Mouse (Mus musculus) thymus, adult 2 months (tissue): ENCODE measurements around the gene Col18a1. TPM values are rescaled to one million over a fixed set of nuclear protein-coding genes. Genes with fewer than 3 reads are reported as not detected.

ENCODE experiments used
- DNase-seq: peaks from one replicate; pipeline ENCODE4 v3.0.0; 2021
- H3K27ac ChIP-seq: fragments of 200-500 bp; 2 replicates; pipeline ENCODE4 v1.5.1; 2012; ENCODE audit warnings: low read length, control low read depth; ENCODE audit not compliant: control insufficient read depth, insufficient read depth
- H3K27me3 ChIP-seq: fragments of 200-500 bp; 2 replicates; pipeline ENCODE4 v1.6.1; 2012; ENCODE audit warnings: mild to moderate bottlenecking, low read length, moderate library complexity, mixed read lengths; ENCODE audit not compliant: control insufficient read depth, insufficient read depth
- H3K36me3 ChIP-seq: fragments of 200-500 bp; 2 replicates; pipeline ENCODE4 v1.6.1; 2012; ENCODE audit warnings: mild to moderate bottlenecking, low read length, moderate library complexity; ENCODE audit not compliant: control insufficient read depth, insufficient read depth
- H3K4me1 ChIP-seq: fragments of 200-500 bp; replicated peaks from 2 replicates; pipeline ENCODE4 v1.6.1; 2012; ENCODE audit warnings: low read length; ENCODE audit not compliant: control insufficient read depth, insufficient read depth
- H3K4me3 ChIP-seq: fragments of 200-500 bp; 2 replicates; pipeline ENCODE4 v1.5.1; 2012; ENCODE audit warnings: mild to moderate bottlenecking, low read length, control low read depth, moderate library complexity; ENCODE audit not compliant: control insufficient read depth, insufficient read depth
- CTCF ChIP-seq: fragments of 200-500 bp; IDR thresholded peaks from 2 replicates; pipeline ENCODE4 v1.5.1; 2012; ENCODE audit warnings: mild to moderate bottlenecking, control low read depth, low read length, moderate library complexity, borderline replicate concordance; ENCODE audit not compliant: control insufficient read depth, poor library complexity, insufficient read depth; ENCODE audit errors: extremely low read depth
- POLR2A ChIP-seq: fragments of 200-500 bp; IDR thresholded peaks from 2 replicates; pipeline ENCODE4 v1.6.1; 2012; ENCODE audit warnings: mild to moderate bottlenecking, low read length, control low read depth, moderate library complexity; ENCODE audit not compliant: control insufficient read depth, poor library complexity, insufficient read depth; ENCODE audit errors: extremely low read depth
- WGBS: fragments of 180-500 bp; shearing (Covaris S2); methylation state at CpG from one replicate; pipeline ENCODE4 v1.1.7; 2018; 5-methylcytosine and 5-hydroxymethylcytosine counted together
- polyA plus RNA-seq: library from polyadenylated mRNA; depleted of rRNA; stranded (reverse); fragments of >200 nt; gene quantifications from 2 replicates; pipeline ENCODE4 v1.2.3, GENCODE M21; 2012

Col18a1 gene
- polyA plus RNA-seq, 1 experiment, result 20.7 TPM

GRCm38 (mm10) chr10:77111550-77112249 lies 54.6 kb downstream of the Col18a1 start:
- no peak overlapping the region for H3K4me3 ChIP-seq
- H3K36me3 ChIP-seq, result no peaks in the 10 kb centered on the region
- H3K4me1 ChIP-seq, result peaks cover 11% of the 10 kb centered on the region
- no peaks in the 10 kb centered on the region for H3K27me3 ChIP-seq
- WGBS, result 73% methylated on average over 4 of the region's 4 CpGs
- no peak for DNase-seq
- TF ChIP-seq POLR2A (no peak), CTCF (no peak)
- no peak overlapping the region for H3K27ac ChIP-seq

- H3K36me3 ChIP-seq, result no peaks in the 10 kb centered on the region
- H3K27me3 ChIP-seq, result no peaks in the 10 kb centered on the region
- 90% methylated on average over 7 of the region's 7 CpGs for WGBS
- H3K4me1 ChIP-seq, result peaks cover 11% of the 10 kb centered on the region
- no peak for TF ChIP-seq CTCF
- TF ChIP-seq POLR2A, result no peak
- H3K4me3 ChIP-seq, result no peak overlapping the region
- H3K27ac ChIP-seq, result no peak overlapping the region
- no peak for DNase-seq
Measured at GRCm38 (mm10) chr10:77110843-77111242, 55.5 kb downstream of the Col18a1 start.

- H3K36me3 ChIP-seq, result no peaks in the 10 kb centered on the region
- TF ChIP-seq POLR2A (no peak), CTCF (no peak)
- H3K4me3 ChIP-seq, result no peak overlapping the region
- peaks cover 11% of the 10 kb centered on the region for H3K4me1 ChIP-seq
- H3K27ac ChIP-seq, result no peak overlapping the region
- DNase-seq, result no peak
- WGBS, result 92% methylated on average over 9 of the region's 9 CpGs
- no peaks in the 10 kb centered on the region for H3K27me3 ChIP-seq
Measured at GRCm38 (mm10) chr10:77110010-77110409, 56.3 kb downstream of the Col18a1 start.

DNA sequence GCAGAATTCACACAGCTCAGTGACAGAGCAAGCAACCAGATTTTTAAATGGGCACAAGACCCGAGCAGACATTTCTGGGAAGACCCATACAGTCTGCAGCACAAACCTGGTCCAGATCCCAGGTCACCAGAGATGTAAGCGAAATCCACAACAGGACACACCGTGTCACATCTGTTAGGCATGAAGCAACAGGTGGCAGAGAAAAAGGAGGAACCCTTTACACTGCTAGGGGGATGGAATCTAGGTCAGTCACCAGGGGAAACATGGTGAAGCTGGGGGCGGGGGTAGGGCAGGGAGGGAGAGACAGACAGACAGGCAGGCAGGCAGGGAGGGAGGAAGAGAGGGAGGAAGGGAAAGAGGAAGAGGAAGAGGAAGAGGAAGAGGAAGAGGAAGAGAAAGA lies 58.2 kb downstream of the Col18a1 start:
- Histone ChIP-seq H3K4me3 (no peak overlapping the region), H3K27ac (peak overlapping the region; percentile 57; the same call in 1 of the 2 replicates), H3K36me3 (no peaks in the 10 kb centered on the region), H3K4me1 (peaks cover 14% of the 10 kb centered on the region), H3K27me3 (no peaks in the 10 kb centered on the region)
- TF ChIP-seq CTCF, result no peak
- TF ChIP-seq POLR2A, result no peak
- DNase-seq, result no peak
- 61% methylated on average over 4 of the region's 4 CpGs for WGBS

DNA sequence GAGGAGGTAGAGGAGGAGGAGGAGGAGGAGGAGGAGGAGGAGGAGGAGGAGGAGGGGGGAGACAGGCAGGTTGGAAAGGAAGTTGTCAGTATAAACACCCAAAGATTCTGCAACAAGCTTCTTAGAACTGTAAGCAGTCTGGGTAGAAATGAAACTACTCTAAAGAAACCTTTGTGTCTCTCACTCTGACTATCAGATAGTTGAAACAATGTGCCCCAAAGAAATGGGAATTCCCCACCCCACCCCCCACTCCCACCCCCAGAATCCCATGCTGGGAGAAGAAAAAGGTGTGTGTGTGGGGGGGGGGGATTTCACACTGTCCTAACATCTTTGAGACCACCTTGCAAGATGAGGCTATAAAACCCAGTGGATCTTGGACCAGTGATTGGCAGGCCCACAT lies 62.0 kb downstream of the Col18a1 start:
- Histone ChIP-seq H3K4me1 (peaks cover 14% of the 10 kb centered on the region), H3K27me3 (no peaks in the 10 kb centered on the region), H3K4me3 (no peak overlapping the region), H3K27ac (no peak overlapping the region), H3K36me3 (no peaks in the 10 kb centered on the region)
- no peak for DNase-seq
- no peak for TF ChIP-seq CTCF
- no peak for TF ChIP-seq POLR2A

GRCm38 (mm10) chr10:77103689-77104088 lies 62.7 kb downstream of the Col18a1 start:
- WGBS, result 17% methylated on average over 8 of the region's 8 CpGs
- Histone ChIP-seq H3K27me3 (no peaks in the 10 kb centered on the region), H3K27ac (no peak overlapping the region), H3K4me3 (no peak overlapping the region), H3K4me1 (peaks cover 14% of the 10 kb centered on the region), H3K36me3 (no peaks in the 10 kb centered on the region)
- no peak for DNase-seq
- no peak for TF ChIP-seq POLR2A

DNA sequence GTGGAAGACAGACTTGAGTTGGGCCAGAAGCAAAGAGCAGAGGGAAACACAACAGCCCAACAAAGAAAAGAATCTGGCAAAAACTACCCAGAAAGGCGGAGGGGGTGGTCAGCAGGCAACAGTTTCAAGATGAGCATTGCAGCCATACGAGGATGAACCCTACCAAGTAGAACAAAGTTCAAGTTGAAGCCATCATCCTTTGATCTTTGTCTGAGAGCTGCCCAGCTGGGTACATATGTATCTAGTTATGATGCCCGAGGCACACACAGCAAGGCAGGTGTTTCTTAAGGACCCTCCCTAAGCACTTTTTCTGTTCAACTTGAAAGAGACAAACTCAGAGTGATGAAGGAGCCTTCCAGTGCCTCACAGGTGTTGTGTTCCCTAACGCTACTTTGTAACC lies 66.6 kb downstream of the Col18a1 start:
- Histone ChIP-seq H3K4me1 (peaks cover 3% of the 10 kb centered on the region; the same call in 1 of the 2 replicates), H3K4me3 (no peak overlapping the region), H3K27ac (no peak overlapping the region), H3K36me3 (no peaks in the 10 kb centered on the region), H3K27me3 (no peaks in the 10 kb centered on the region)
- no peak for DNase-seq
- 79% methylated on average over 4 of the region's 4 CpGs for WGBS
- TF ChIP-seq CTCF (no peak), POLR2A (no peak)
